Comparison of ENCODE assay signal across 24 mouse cellular contexts in genomic region chr5:146370794-146371193, GRCm38 (mm10). TPM values are rescaled to one million over a fixed set of nuclear protein-coding genes. Genes with fewer than 3 reads are reported as not detected.
DNase-seq lines count a peak whose midpoint lies in the region; ATAC-seq and TF ChIP-seq lines count a peak whose summit lies in the region.
"Had no signal": no experiment of that assay in that cellular context is flagged by ENCODE, and none has a peak within 500 bp of the region (broad histone marks: within the 10 kb centered on the region; RNA-seq: fewer than 3 reads in every experiment).

No protein-coding gene starts in this region.

- ATAC-seq in forebrain, postnatal 0 days, result peak; percentile 42; the same call in 1 of the 2 replicates
- ATAC-seq in forebrain, embryonic 12.5 days (ENCODE audit: low FRiP score), result no peak
- ATAC-seq in erythroblast, adult 5-6 weeks (replicated peaks; ENCODE audit: low FRiP score, poor library complexity, severe bottlenecking), result no peak
- ATAC-seq: hindbrain, postnatal 0 days; liver, embryonic 12.5 days had no signal

- WGBS in forebrain, postnatal 0 days, result 67% methylated on average over 8 of the region's 8 CpGs
- WGBS in forebrain, embryonic 12.5 days, result 88% methylated on average over 8 of the region's 8 CpGs

- H3K27me3 ChIP-seq in forebrain, postnatal 0 days (ENCODE audit: insufficient read depth, low read length), result no peaks in the 10 kb centered on the region
- no peaks in the 10 kb centered on the region for H3K27me3 ChIP-seq in forebrain, embryonic 12.5 days
- H3K27me3 ChIP-seq: embryonic facial prominence, embryonic 12.5 days; heart, embryonic 13.5 days; liver, embryonic 12.5 days; lung, embryonic 15.5 days; midbrain, embryonic 12.5 days; neural tube, embryonic 15.5 days had no signal

- no peak overlapping the region for H3K4me2 ChIP-seq in forebrain, postnatal 0 days (ENCODE audit: low read depth)
- H3K4me2 ChIP-seq in forebrain, embryonic 12.5 days, result no peak overlapping the region
- H3K4me2 ChIP-seq: embryonic facial prominence, embryonic 12.5 days; heart, embryonic 13.5 days; liver, embryonic 12.5 days; lung, embryonic 15.5 days; midbrain, embryonic 12.5 days; neural tube, embryonic 15.5 days had no signal

- no peak for TF ChIP-seq CTCF in forebrain, postnatal 0 days (IDR thresholded peaks at IDR 0.05; ENCODE audit: low read depth)

- H3K9me3 ChIP-seq in forebrain, postnatal 0 days (ENCODE audit: low read length), result no peaks in the 10 kb centered on the region
- H3K9me3 ChIP-seq in forebrain, embryonic 12.5 days, result no peaks in the 10 kb centered on the region
- H3K9me3 ChIP-seq: embryonic facial prominence, embryonic 12.5 days; heart, embryonic 13.5 days; limb, embryonic 10.5 days; liver, embryonic 12.5 days; lung, embryonic 15.5 days; midbrain, embryonic 12.5 days; neural tube, embryonic 15.5 days had no signal

- H3K9ac ChIP-seq in forebrain, postnatal 0 days, result no peak overlapping the region
- no peak overlapping the region for H3K9ac ChIP-seq in forebrain, embryonic 12.5 days
- H3K9ac ChIP-seq: embryonic facial prominence, embryonic 12.5 days; heart, embryonic 13.5 days; liver, embryonic 12.5 days; lung, embryonic 15.5 days; midbrain, embryonic 12.5 days; neural tube, embryonic 15.5 days had no signal

- no peaks in the 10 kb centered on the region for H3K36me3 ChIP-seq in forebrain, postnatal 0 days (ENCODE audit: insufficient read depth)
- H3K36me3 ChIP-seq in forebrain, embryonic 12.5 days (replicated peaks), result no peaks in the 10 kb centered on the region
- H3K36me3 ChIP-seq: embryonic facial prominence, embryonic 12.5 days; heart, embryonic 13.5 days; limb, embryonic 10.5 days; liver, embryonic 12.5 days; lung, embryonic 15.5 days; midbrain, embryonic 12.5 days; neural tube, embryonic 15.5 days had no signal

- H3K4me3 ChIP-seq in forebrain, postnatal 0 days (ENCODE audit: low read depth, low read length), result no peak overlapping the region
- no peak overlapping the region for H3K4me3 ChIP-seq in forebrain, embryonic 12.5 days (replicated peaks)
- H3K4me3 ChIP-seq: embryonic facial prominence, embryonic 12.5 days; heart, embryonic 13.5 days; limb, embryonic 10.5 days; liver, embryonic 12.5 days; lung, embryonic 15.5 days; midbrain, embryonic 12.5 days; neural tube, embryonic 15.5 days had no signal

- peak; percentile 56 for DNase-seq in forebrain, postnatal 0 days
- peak; percentile 30 to 65 for DNase-seq in frontal cortex, postnatal 36 days (ENCODE audit: low spot score in 2 of 2)
- peak; percentile 38 to 52 for DNase-seq in left cerebral cortex, adult 18-20 months (ENCODE audit: low spot score in 2 of 2)
- DNase-seq in right cerebral cortex, postnatal 36 days (ENCODE audit: low spot score in 2 of 2), result peak; percentile 44 to 70
- no peak for DNase-seq in spleen, postnatal 4 days (ENCODE audit: low spot score in 2 of 2)
- DNase-seq in embryo, embryonic 10 days (ENCODE audit: low spot score), result no peak
- DNase-seq: adrenal gland, adult 2 months; cerebellum, adult 11 months; cerebellum, postnatal 36 days; heart, postnatal 36 days; kidney, adult 11 months; kidney, postnatal 14 days; thymus, postnatal 36 days had no signal

- H3K4me1 ChIP-seq in forebrain, postnatal 0 days (ENCODE audit: insufficient read depth), result 0 out of 2 replicates have a peak, but pooled peaks cover 5% of the 10 kb centered on the region
- peaks cover 6% of the 10 kb centered on the region; the same call in 1 of the 2 replicates for H3K4me1 ChIP-seq in forebrain, embryonic 12.5 days
- H3K4me1 ChIP-seq: embryonic facial prominence, embryonic 12.5 days; heart, embryonic 13.5 days; limb, embryonic 10.5 days; liver, embryonic 12.5 days; lung, embryonic 15.5 days; midbrain, embryonic 12.5 days; neural tube, embryonic 15.5 days had no signal

- no peak overlapping the region for H3K27ac ChIP-seq in forebrain, postnatal 0 days (ENCODE audit: low read depth, low read length)
- no peak overlapping the region for H3K27ac ChIP-seq in forebrain, embryonic 12.5 days
- H3K27ac ChIP-seq: embryonic facial prominence, embryonic 12.5 days; heart, embryonic 13.5 days; hindbrain, postnatal 0 days; limb, embryonic 10.5 days; liver, embryonic 12.5 days; lung, embryonic 15.5 days; midbrain, embryonic 12.5 days; neural tube, embryonic 15.5 days; stomach, postnatal 0 days had no signal

RNA-seq across cellular contexts. Expression of gene Wasf3, which starts 14.0 kb away (rescaled TPM):
- 26.8 and 33.0 TPM in 2 replicates for total RNA-seq in forebrain, postnatal 0 days (2014; rRNA removed)
- 11.7 and 14.3 TPM in 2 replicates for polyA plus RNA-seq in forebrain, postnatal 0 days (2015; fragmentation: Nextera tagmentation; extraction: Ambion mirVana)
- polyA plus RNA-seq in forebrain, embryonic 12.5 days (2016; fragmentation: Nextera tagmentation; extraction: Ambion mirVana), result 7.2 and 8.4 TPM in 2 replicates
- total RNA-seq in left cerebral cortex, adult 18-20 months (2021), result 10 to 100 TPM; 87.4 to 91.9 TPM
- not detected in 2 replicates for total RNA-seq in erythroblast, adult 5-6 weeks (2015; ENCODE audit: low replicate concordance)
- total RNA-seq in erythroblast, adult 5-6 weeks (2017; ENCODE audit: low replicate concordance), result not detected in 2 replicates

Comparison
In these comparisons a context has a peak if more than half of its experiments do, and no peak if none do; other contexts are left out.
1. DNase-seq: peak in forebrain, postnatal 0 days (single experiment), frontal cortex, postnatal 36 days (2 of 2), left cerebral cortex, adult 18-20 months (2 of 2) and right cerebral cortex, postnatal 36 days (2 of 2); none in spleen, postnatal 4 days (0 of 2) and embryo, embryonic 10 days (single experiment).
2. RNA of gene Wasf3, which starts 14.0 kb away (total RNA-seq): 87.4 to 91.9 TPM in left cerebral cortex, adult 18-20 months and 26.8 to 33.0 TPM in forebrain, postnatal 0 days; not detected in erythroblast, adult 5-6 weeks; every median in the first group is over 10 times any median in the second.